Mouse (Mus musculus) C2C12 (cell line): Measurements from ENCODE around the gene Plekha6. TPM values are rescaled to one million over a fixed set of nuclear protein-coding genes. Genes with fewer than 3 reads are reported as not detected.

ENCODE experiments used
- H3K27me3 ChIP-seq: one replicate; pipeline ENCODE4 v1.6.1; 2011; ENCODE audit not compliant: control insufficient read depth, insufficient read depth, insufficient read length
- H3K36me3 ChIP-seq: one replicate; pipeline ENCODE4 v1.6.1; 2011; ENCODE audit not compliant: control insufficient read depth, insufficient read depth
- H3K4me3 ChIP-seq: one replicate; pipeline ENCODE4 v1.5.1; 2011; ENCODE audit warnings: mild to moderate bottlenecking, control low read depth; ENCODE audit not compliant: poor library complexity, insufficient read depth, severe bottlenecking
- H3K79me2 ChIP-seq: one replicate; pipeline ENCODE4 v1.6.1; 2011; ENCODE audit not compliant: control insufficient read depth, insufficient read depth
- H3K79me3 ChIP-seq: one replicate; pipeline ENCODE4 v1.6.1; 2011; ENCODE audit warnings: low read depth, control low read depth
- H3ac ChIP-seq: one replicate; pipeline ENCODE3; 2011; ENCODE audit warnings: low read depth; ENCODE audit not compliant: control insufficient read depth, insufficient read length
- CEBPB ChIP-seq: IDR thresholded peaks from one replicate; pipeline ENCODE4 v1.6.1; 2011; ENCODE audit warnings: low read depth, mild to moderate bottlenecking, control low read depth, moderate library complexity
- CTCF ChIP-seq: IDR thresholded peaks from one replicate; pipeline ENCODE4 v1.5.1; 2011; ENCODE audit not compliant: control insufficient read depth, insufficient read depth, insufficient read length
- FOSL1 ChIP-seq: IDR thresholded peaks from one replicate; pipeline ENCODE4 v1.8.0; 2011; ENCODE audit warnings: mild to moderate bottlenecking, low read length; ENCODE audit not compliant: poor library complexity, insufficient read depth, severe bottlenecking
- MAX ChIP-seq: IDR thresholded peaks from one replicate; pipeline ENCODE4 v1.6.1; 2011; ENCODE audit warnings: mild to moderate bottlenecking, control low read depth
- MYOD1 ChIP-seq: IDR thresholded peaks from one replicate; pipeline ENCODE4 v1.6.1; 2011; ENCODE audit warnings: low read depth; ENCODE audit not compliant: control insufficient read depth, insufficient read length
- MYOG ChIP-seq: IDR thresholded peaks from one replicate; pipeline ENCODE4 v1.6.1; 2011; ENCODE audit not compliant: control insufficient read depth, insufficient read length; ENCODE audit errors: extremely low read depth
- USF1 ChIP-seq: IDR thresholded peaks from one replicate; pipeline ENCODE4 v1.6.1; 2011; ENCODE audit warnings: low read depth, mild to moderate bottlenecking, control low read depth, moderate library complexity
- polyA plus RNA-seq: library from polyadenylated mRNA; unstranded; fragments of >200 nt; fragmentation: generic; extraction: Trizol; gene quantifications from one replicate; pipeline ENCODE4 v1.2.1, GENCODE M21; 2012; ENCODE audit warnings: missing spikeins

Plekha6 gene
- polyA plus RNA-seq, 1 experiment: 0.15 TPM

DNA sequence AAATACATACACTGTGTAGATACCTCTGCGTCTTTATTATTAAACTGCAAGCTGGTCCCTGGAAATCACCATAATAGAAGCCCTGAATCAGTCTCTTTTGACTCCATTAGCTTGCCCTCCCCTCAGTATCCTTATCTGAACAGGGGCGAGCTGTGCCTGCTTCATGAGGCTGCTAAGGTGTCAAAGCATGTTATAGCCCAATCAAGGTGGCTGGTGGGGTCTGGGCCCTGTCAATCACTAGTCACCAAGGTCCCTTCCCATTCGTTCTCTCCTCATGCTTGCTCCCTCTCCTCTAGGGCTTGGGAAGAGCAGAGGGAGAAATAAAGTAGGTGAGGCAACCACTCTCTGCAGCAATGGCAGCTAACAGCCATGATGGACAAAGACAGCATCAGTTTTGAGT, 183.2 kb downstream of the Plekha6 start:
- Histone ChIP-seq H3K27me3 (peaks cover 50% of the 10 kb centered on the region), H3K79me3 (no peaks in the 10 kb centered on the region), H3K79me2 (no peaks in the 10 kb centered on the region), H3K36me3 (no peaks in the 10 kb centered on the region), H3ac (no peak overlapping the region), H3K4me3 (no peak overlapping the region)
- TF ChIP-seq MYOD1: no peak
- TF ChIP-seq MAX: no peak

DNA sequence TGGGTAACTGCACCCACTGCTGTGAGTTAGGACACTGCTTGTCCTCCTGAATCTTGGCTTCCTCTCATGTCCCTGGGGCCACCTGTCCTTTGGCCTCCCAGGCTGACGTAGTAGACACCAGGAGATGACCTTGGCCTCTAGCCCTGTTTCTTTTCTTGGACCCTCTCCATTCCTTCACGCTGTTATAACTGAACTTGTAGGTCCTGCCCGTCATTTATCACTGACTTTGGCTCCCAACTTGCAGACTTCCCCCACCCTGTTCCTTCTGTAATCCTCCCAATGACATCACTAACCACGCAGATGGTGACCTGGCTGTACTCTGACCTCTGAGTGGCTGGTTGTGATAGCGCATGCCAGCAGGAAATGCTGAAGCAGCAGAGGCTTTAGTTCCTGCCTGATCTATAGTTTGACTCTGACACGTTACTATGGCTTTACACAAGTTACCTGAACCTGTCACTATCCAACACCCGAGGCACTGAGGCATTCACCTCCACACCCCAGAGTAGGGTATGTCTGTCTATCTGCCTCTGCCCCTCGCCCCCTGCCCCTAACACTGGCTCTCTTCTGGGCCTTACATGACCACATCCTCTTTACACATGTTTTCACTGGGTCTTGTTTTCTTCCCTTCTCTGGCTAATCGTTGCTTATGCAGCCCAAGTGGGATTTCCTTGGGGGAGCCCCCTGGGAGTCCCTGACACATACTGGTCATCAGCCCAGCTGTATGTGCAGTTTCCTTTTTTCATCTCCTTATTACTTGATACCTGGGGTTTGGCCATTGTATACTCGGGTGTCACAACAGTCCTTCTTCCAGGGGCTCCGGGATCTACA, 183.9 kb downstream of the Plekha6 start:
- peaks cover 54% of the 10 kb centered on the region for H3K27me3 ChIP-seq
- no peak overlapping the region for H3K4me3 ChIP-seq
- H3K36me3 ChIP-seq: no peaks in the 10 kb centered on the region
- no peak overlapping the region for H3ac ChIP-seq
- H3K79me3 ChIP-seq: no peaks in the 10 kb centered on the region
- no peak for TF ChIP-seq CEBPB
- no peak for TF ChIP-seq MAX
- TF ChIP-seq MYOG: no peak
- no peak for TF ChIP-seq MYOD1
- no peak for TF ChIP-seq USF1
- TF ChIP-seq CTCF: no peak
- TF ChIP-seq FOSL1: no peak
- H3K79me2 ChIP-seq: no peaks in the 10 kb centered on the region

DNA sequence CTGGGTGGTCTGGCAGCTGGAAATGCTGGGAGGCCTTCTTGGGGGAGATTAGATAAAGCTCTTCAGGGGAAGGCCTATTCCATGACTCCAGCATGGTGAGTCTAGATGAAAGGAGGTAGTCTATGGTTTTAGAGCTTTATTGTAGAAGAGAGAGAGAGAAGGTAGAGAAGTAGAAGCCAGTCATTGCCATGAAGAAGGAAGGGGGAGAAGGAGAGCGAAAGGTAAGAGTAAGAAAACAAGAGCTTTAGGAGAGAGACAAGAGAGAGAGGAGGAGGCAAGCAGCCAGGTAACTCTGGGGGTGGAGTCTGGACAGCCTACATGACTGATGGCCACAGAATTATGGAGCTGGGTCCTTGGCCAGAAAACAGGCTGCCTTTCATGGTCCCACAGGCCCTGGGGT, 186.2 kb downstream of the Plekha6 start, which contains the start of gene Ren1:
TSS of gene Ren1 (plus strand) at position 301 of the 400 bp plus-strand sequence.
- Histone ChIP-seq H3K36me3 (no peaks in the 10 kb centered on the region), H3K27me3 (peaks cover 72% of the 10 kb centered on the region), H3ac (no peak within 1 kb of the TSS), H3K79me2 (no peaks in the 10 kb centered on the region), H3K4me3 (no peak within 1 kb of the TSS), H3K79me3 (no peaks in the 10 kb centered on the region)
- TF ChIP-seq MYOD1 (no peak), USF1 (no peak), FOSL1 (no peak), MYOG (no peak), CTCF (no peak), MAX (no peak), CEBPB (no peak)

DNA sequence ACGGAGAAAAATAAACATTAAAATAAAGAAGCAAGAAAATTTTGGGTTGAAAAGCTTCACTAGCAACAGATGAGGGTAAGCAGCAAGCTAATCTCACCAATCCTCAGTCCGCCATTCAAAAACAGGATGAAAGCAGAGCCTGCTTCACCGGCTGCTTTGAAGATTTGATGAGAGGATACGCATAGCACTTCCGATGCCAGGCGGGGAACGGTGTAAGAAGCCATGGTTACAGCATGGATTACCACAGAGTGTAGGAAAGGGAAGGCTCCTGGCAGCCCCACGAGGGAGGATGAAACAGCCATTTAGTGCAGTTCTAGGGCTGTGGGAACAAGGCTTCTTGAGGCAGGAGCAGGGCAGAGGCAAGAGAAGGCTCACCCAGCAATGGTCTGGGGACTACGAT, 187.8 kb downstream of the Plekha6 start:
- Histone ChIP-seq H3K79me2 (no peaks in the 10 kb centered on the region), H3K4me3 (no peak overlapping the region), H3K79me3 (no peaks in the 10 kb centered on the region), H3K27me3 (peaks cover 81% of the 10 kb centered on the region), H3K36me3 (no peaks in the 10 kb centered on the region), H3ac (no peak overlapping the region)
- no peak for TF ChIP-seq MYOG
- no peak for TF ChIP-seq CEBPB
- TF ChIP-seq MYOD1: no peak
- TF ChIP-seq FOSL1: no peak
- TF ChIP-seq CTCF: no peak
- no peak for TF ChIP-seq MAX
- TF ChIP-seq USF1: no peak

Other genes with a start within 250 kb of the Plekha6 start
- gene Mdm4, start 133.6 kb upstream of the Plekha6 start, polyA plus RNA-seq: 7.4 TPM
- gene Pik3c2b, start 118.5 kb upstream of the Plekha6 start, polyA plus RNA-seq: 0.39 TPM
- gene Ppp1r15b, start 33.1 kb upstream of the Plekha6 start, polyA plus RNA-seq: 28.0 TPM
- not detected for gene Golt1a, start 145.6 kb downstream of the Plekha6 start, polyA plus RNA-seq
- not detected for gene Kiss1, start 157.7 kb downstream of the Plekha6 start, polyA plus RNA-seq
- not detected for gene Ren1, start 186.3 kb downstream of the Plekha6 start, polyA plus RNA-seq
- gene Etnk2, start 199.4 kb downstream of the Plekha6 start, polyA plus RNA-seq: not detected